Mouse (Mus musculus) ES-E14 (cell line): Measurements from ENCODE around the gene Acads. TPM values are rescaled to one million over a fixed set of nuclear protein-coding genes. Genes with fewer than 3 reads are reported as not detected.
A peak's percentile ranks its signal among the peaks of the same experiment; 100 is the strongest.

Source experiments
- DNase-seq: peaks from one replicate; pipeline ENCODE4 v3.0.0-alpha.2; 2013; ENCODE audit warnings: low read depth, low spot score
- H3K27ac ChIP-seq: 2 replicates; pipeline ENCODE4 v1.5.1; 2012; ENCODE audit warnings: low read depth, mild to moderate bottlenecking, low read length, moderate library complexity, mixed read lengths; ENCODE audit not compliant: poor library complexity, insufficient read depth, severe bottlenecking
- H3K36me3 ChIP-seq: 2 replicates; pipeline ENCODE4 v1.6.1; 2012; ENCODE audit warnings: mild to moderate bottlenecking, low read length, moderate library complexity, mixed read lengths; ENCODE audit not compliant: control insufficient read depth, poor library complexity, insufficient read depth, severe bottlenecking
- H3K4me1 ChIP-seq, 2 experiments: fragments of 150-350 bp in 1 of 2; sonication (generic) in 1 of 2; 2 replicates each; pipeline ENCODE4 v1.6.1; 2012; ENCODE audit warnings: low read length in 2 of 2, mild to moderate bottlenecking in 1 of 2, mixed read lengths in 1 of 2; ENCODE audit not compliant: control insufficient read depth in 2 of 2, insufficient read depth in 2 of 2, poor library complexity in 1 of 2
- H3K4me3 ChIP-seq, 2 experiments: fragments of 150-350 bp in 1 of 2; sonication (generic) in 1 of 2; 2 replicates each; pipeline ENCODE4 v1.5.1; 2012; ENCODE audit warnings: low read length in 2 of 2, low read depth in 1 of 2, mild to moderate bottlenecking in 1 of 2, mixed read lengths in 1 of 2; ENCODE audit not compliant: insufficient read depth in 1 of 2, poor library complexity in 1 of 2, severe bottlenecking in 1 of 2
- H3K9ac ChIP-seq: 2 replicates; pipeline ENCODE4 v1.6.1; 2012; ENCODE audit warnings: low read depth, mild to moderate bottlenecking, low read length, mixed read lengths; ENCODE audit not compliant: poor library complexity, insufficient read depth, severe bottlenecking
- H3K9me3 ChIP-seq: fragments of 150-350 bp; sonication (generic); 2 replicates; pipeline ENCODE4 v1.6.1; 2012; ENCODE audit warnings: low read depth, mild to moderate bottlenecking, low read length; ENCODE audit not compliant: control insufficient read depth, insufficient read depth
- CHD2 ChIP-seq: IDR thresholded peaks from 2 replicates; pipeline ENCODE4 v1.6.1; 2014; ENCODE audit warnings: mild to moderate bottlenecking, low read depth, low read length, inconsistent platforms
- HCFC1 ChIP-seq: IDR thresholded peaks from 2 replicates; pipeline ENCODE4 v1.6.1; 2012; ENCODE audit warnings: low read length, inconsistent platforms, borderline replicate concordance; ENCODE audit not compliant: insufficient read depth
- MAFK ChIP-seq: IDR thresholded peaks from 2 replicates; pipeline ENCODE4 v1.6.1; 2014; ENCODE audit warnings: mild to moderate bottlenecking, low read depth, low read length, inconsistent platforms; ENCODE audit not compliant: insufficient read depth
- ZC3H11A ChIP-seq: IDR thresholded peaks from 2 replicates; pipeline ENCODE4 v1.6.1; 2012; ENCODE audit warnings: low read depth, mild to moderate bottlenecking, inconsistent platforms, low read length, borderline replicate concordance
- ZNF384 ChIP-seq: IDR thresholded peaks from 2 replicates; pipeline ENCODE4 v1.6.1; 2012; ENCODE audit warnings: low read depth, low read length, inconsistent platforms
- in situ Hi-C, 2 experiments: fragments of 600-800 bp; cut with MboI; formaldehyde crosslinking; loops; one replicate each; pipeline ENCODE4 v1.15.1; 2025; ENCODE audit warnings: low sequenced_read_pairs in 2 of 2, inconsistent platforms in 1 of 2; ENCODE audit not compliant: unreplicated experiment in 2 of 2
- total RNA-seq: library from RNA; depleted of rRNA; stranded (reverse); fragments of 300-350 nt; gene quantifications from 2 replicates; pipeline ENCODE4 v1.2.3, GENCODE M21; 2012

Acads gene
- total RNA-seq, 1 experiment = 41.1 TPM

DNA sequence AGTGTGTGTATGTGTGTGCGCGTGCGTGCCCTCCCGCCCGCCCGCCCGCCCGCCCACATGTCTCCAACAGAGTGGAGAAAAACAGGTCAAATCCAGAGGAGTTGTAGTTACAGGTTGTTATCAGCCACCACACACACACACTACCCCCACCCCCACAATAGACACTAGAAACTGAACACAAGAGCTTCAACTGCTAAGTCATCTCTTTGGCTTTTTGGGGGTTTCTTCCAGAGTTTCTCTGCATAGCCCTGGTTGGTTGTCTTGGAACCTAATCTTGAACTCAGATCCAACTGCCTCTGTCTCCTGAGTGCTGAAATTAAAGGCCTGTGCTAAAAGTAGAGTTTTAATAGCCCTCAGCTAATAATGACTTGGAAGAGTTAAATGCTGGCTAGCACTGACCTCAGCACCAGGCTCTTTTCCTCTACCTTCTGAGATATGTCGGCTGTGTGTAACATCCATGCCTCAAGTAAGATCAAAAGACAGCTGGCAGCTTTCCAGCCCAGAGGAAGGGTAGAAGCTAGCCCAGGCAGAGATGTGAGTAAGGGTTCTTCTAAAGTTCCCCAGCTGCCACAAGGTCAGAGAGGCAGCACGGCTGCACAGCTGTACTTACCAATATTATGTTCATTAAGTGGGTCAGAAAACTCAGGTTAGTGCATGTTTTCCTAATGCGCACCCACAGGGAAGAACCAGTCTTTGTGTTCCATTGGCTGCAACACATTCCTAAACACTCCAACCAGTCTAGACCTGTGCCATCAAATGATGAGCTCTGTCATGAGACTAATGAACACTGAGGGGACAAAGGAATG, 47.8 kb downstream of the Acads start:
- DNase-seq = no peak
- no peak overlapping the region for H3K27ac ChIP-seq
- H3K36me3 ChIP-seq = peaks cover 8% of the 10 kb centered on the region; the same call in 1 of the 2 replicates
- no peak for TF ChIP-seq ZNF384
- TF ChIP-seq ZC3H11A = no peak
- no peak for TF ChIP-seq MAFK
- no peak for TF ChIP-seq HCFC1
- TF ChIP-seq CHD2 = no peak
- H3K4me3 ChIP-seq = no peak overlapping the region
- peaks cover 0 to 11% of the 10 kb centered on the region in 2 experiments; a peak in 2 of 4 replicates for H3K4me1 ChIP-seq
- no peaks in the 10 kb centered on the region for H3K9me3 ChIP-seq
- in situ Hi-C loops = no loop called here
- no peak overlapping the region for H3K9ac ChIP-seq

DNA sequence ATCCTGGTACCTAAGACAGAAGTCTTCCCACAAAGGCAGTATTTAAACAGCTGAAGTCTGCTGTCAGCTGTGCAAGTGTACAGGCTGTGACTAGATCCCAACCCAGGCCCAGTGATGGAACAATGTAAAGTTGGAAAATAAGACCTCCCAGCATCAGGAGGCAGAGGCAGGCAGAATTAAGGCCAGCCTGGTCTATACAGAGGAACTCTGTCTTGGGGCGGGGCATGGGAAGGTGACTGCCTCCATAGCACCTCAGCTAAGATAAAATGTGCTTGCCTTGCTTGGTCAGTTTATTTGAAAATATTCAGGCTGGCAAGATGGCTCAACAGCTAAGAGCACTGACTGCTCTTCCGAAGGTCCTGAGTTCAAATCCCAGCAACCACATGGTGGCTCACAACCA, 48.7 kb downstream of the Acads start:
- no peak for TF ChIP-seq HCFC1
- TF ChIP-seq ZNF384 = no peak
- TF ChIP-seq CHD2 = no peak
- TF ChIP-seq ZC3H11A = no peak
- no peak for TF ChIP-seq MAFK
- Histone ChIP-seq H3K4me3 (no peak overlapping the region), H3K9ac (no peak overlapping the region), H3K9me3 (no peaks in the 10 kb centered on the region), H3K27ac (no peak overlapping the region), H3K4me1 (peaks cover 0 to 12% of the 10 kb centered on the region in 2 experiments; a peak in 2 of 4 replicates), H3K36me3 (peaks cover 8% of the 10 kb centered on the region; the same call in 1 of the 2 replicates)
- in situ Hi-C loops = no loop called here
- no peak for DNase-seq

DNA sequence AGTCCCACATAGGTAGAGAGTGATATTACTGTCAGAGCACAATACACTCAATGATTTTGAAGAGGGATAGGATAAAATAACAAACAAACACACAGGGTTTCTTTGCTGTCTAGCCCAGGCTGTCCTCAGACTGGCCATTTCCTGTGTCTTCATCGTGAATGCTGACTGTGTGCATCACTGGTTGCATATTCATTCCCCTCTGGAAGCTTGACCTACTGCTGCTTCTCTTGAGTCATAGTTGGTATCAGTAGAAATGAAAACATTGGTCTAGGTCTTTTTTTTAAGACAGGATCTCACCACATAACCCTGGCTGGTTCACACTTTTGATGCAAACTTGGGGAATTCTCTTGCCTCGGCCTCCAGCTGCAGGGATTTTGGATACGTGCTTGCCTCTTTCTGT, 49.5 kb downstream of the Acads start:
- Histone ChIP-seq H3K9me3 (no peaks in the 10 kb centered on the region), H3K4me1 (peaks cover 0 to 12% of the 10 kb centered on the region in 2 experiments; a peak in 2 of 4 replicates)

DNA sequence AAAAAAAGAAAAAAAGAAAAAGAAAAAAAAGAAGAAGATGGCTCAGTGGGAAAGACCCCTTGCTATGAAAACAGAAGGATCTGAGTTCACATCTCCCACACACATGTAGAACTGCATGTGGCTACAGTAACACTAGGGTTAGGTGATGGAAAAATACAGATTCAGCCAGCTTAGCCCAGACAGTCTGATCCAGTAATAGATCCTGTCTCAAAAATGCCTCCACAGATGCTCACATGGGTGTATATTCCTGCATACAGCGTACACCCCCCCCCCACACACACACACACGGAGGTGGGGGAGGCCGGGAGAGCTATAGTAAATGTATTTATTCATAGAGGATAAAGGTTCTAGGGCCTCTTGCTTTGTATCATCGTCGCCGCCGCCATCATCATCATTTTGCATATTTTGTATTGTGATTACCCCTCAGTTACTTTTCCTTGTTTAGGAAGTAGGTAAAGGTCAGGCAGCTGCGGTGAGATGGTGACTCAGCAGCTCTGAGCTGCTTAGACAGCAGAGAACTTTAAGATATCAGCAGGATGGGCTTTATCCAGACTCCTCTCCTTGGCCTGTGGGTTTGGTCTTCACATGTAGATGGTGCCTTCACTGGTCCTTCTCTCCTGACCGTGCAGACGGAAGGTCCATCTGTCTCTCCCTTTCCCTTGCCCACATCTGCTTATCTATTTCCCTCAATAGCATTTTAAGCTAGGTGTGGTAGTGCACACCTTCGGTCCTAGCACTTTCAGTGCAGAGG, 50.3 kb downstream of the Acads start:
- no peak overlapping the region for H3K9ac ChIP-seq
- no peak overlapping the region for H3K27ac ChIP-seq
- H3K36me3 ChIP-seq = peaks cover 4% of the 10 kb centered on the region; the same call in 1 of the 2 replicates
- TF ChIP-seq MAFK (peak; percentile 48; the same call in 1 of the 2 replicates), ZC3H11A (no peak)
- H3K4me1 ChIP-seq = peaks cover 0 to 12% of the 10 kb centered on the region in 2 experiments; a peak in 2 of 4 replicates
- in situ Hi-C loops = no loop called here
- H3K4me3 ChIP-seq = no peak overlapping the region
- H3K9me3 ChIP-seq = no peaks in the 10 kb centered on the region
- DNase-seq = no peak

More for the DNA sequence above, 49.5 kb downstream of the Acads start:
- no peak for TF ChIP-seq ZC3H11A
- TF ChIP-seq ZNF384 = no peak
- TF ChIP-seq HCFC1 = no peak
- Histone ChIP-seq H3K36me3 (peaks cover 4% of the 10 kb centered on the region; the same call in 1 of the 2 replicates), H3K9ac (no peak overlapping the region), H3K27ac (no peak overlapping the region), H3K4me3 (no peak overlapping the region)
- in situ Hi-C loops = no loop called here
- no peak for DNase-seq
